Mouse (Mus musculus) adipocyte (in vitro differentiated cells): ENCODE results near the gene Sacs.

Source experiments
- DNase-seq: peaks from one replicate; pipeline ENCODE4 v3.0.0-alpha.2; 2016; ENCODE audit warnings: low spot score

The Sacs gene

GRCm38 (mm10) chr14:61160920-61161319 is 22.7 kb downstream of the Sacs start:
- no peak for DNase-seq

- DNase-seq = no peak
Observed at GRCm38 (mm10) chr14:61161367-61162334, 23.4 kb downstream of the Sacs start.

GRCm38 (mm10) chr14:61164461-61164860 is 26.2 kb downstream of the Sacs start:
- DNase-seq = no peak

GRCm38 (mm10) chr14:61165929-61166328 is 27.7 kb downstream of the Sacs start:
- no peak for DNase-seq

- no peak for DNase-seq
Observed at GRCm38 (mm10) chr14:61171261-61171970, 33.2 kb downstream of the Sacs start.

GRCm38 (mm10) chr14:61172548-61173158 is 34.4 kb downstream of the Sacs start:
- DNase-seq = peak; percentile 98

GRCm38 (mm10) chr14:61173229-61173628 is 35.0 kb downstream of the Sacs start:
- DNase-seq = peak; percentile 66

GRCm38 (mm10) chr14:61191904-61192303 is 53.6 kb downstream of the Sacs start:
- no peak for DNase-seq

- DNase-seq = no peak
Observed at GRCm38 (mm10) chr14:61192326-61192725, 54.1 kb downstream of the Sacs start.

- no peak for DNase-seq
Observed at GRCm38 (mm10) chr14:61194416-61194815, 56.2 kb downstream of the Sacs start.

GRCm38 (mm10) chr14:61210111-61210510 is 71.9 kb downstream of the Sacs start:
- DNase-seq = peak; percentile 79

- DNase-seq = no peak
Observed at GRCm38 (mm10) chr14:61211754-61212153, 73.5 kb downstream of the Sacs start.

- no peak for DNase-seq
Observed at GRCm38 (mm10) chr14:61221166-61221565, 82.9 kb downstream of the Sacs start.

GRCm38 (mm10) chr14:61222506-61222905 is 84.2 kb downstream of the Sacs start:
- no peak for DNase-seq

GRCm38 (mm10) chr14:61223740-61224139 is 85.5 kb downstream of the Sacs start:
- no peak for DNase-seq

- no peak for DNase-seq
Observed at GRCm38 (mm10) chr14:61224387-61225077, 86.3 kb downstream of the Sacs start.

GRCm38 (mm10) chr14:61226151-61226550 is 87.9 kb downstream of the Sacs start:
- no peak for DNase-seq

- no peak for DNase-seq
Observed at GRCm38 (mm10) chr14:61229763-61230162, 91.5 kb downstream of the Sacs start.

GRCm38 (mm10) chr14:61230179-61230578 is 91.9 kb downstream of the Sacs start:
- DNase-seq = no peak

- no peak for DNase-seq
Observed at GRCm38 (mm10) chr14:61232016-61232568, 93.8 kb downstream of the Sacs start.

GRCm38 (mm10) chr14:61235846-61236474 is 97.7 kb downstream of the Sacs start:
- DNase-seq = no peak
